Mouse (Mus musculus): ENCODE results near the gene Dmrta1. TPM values are rescaled to one million over a fixed set of nuclear protein-coding genes. Genes with fewer than 3 reads are reported as not detected.

Gene Dmrta1
- polyA plus RNA-seq, 1 experiment from 2014 or later, result 1.5 TPM

- Histone ChIP-seq H3K36me3 (ENCODE audit: control insufficient read depth, insufficient read depth, low read length) (no peaks in the 10 kb centered on the region), H3K9me3 (ENCODE audit: control insufficient read depth, low read depth, low read length) (no peaks in the 10 kb centered on the region), H3K4me3 (ENCODE audit: low read depth, low read length) (no peak overlapping the region), H3K4me2 (replicated peaks; ENCODE audit: low read depth, low read length) (no peak overlapping the region), H3K27me3 (ENCODE audit: control insufficient read depth, insufficient read depth, low read length) (no peaks in the 10 kb centered on the region), H3K27ac (ENCODE audit: low read length) (no peak overlapping the region), H3K4me1 (ENCODE audit: control insufficient read depth, insufficient read depth, low read length) (no peaks in the 10 kb centered on the region), H3K9ac (replicated peaks; ENCODE audit: low read depth, low read length) (no peak overlapping the region)
- no peak for ATAC-seq (ENCODE audit: insufficient number of reproducible peaks, insufficient read depth, low FRiP score, low read depth)
- 77% methylated on average over 2 of the region's 2 CpGs for WGBS
These were observed 15.8 kb upstream of the Dmrta1 start for GRCm38 (mm10) chr4:89663406-89663805.

- Histone ChIP-seq H3K9ac (replicated peaks; ENCODE audit: low read depth, low read length) (no peak overlapping the region), H3K27ac (ENCODE audit: low read length) (no peak overlapping the region), H3K4me1 (ENCODE audit: control insufficient read depth, insufficient read depth, low read length) (no peaks in the 10 kb centered on the region), H3K36me3 (ENCODE audit: control insufficient read depth, insufficient read depth, low read length) (no peaks in the 10 kb centered on the region), H3K27me3 (ENCODE audit: control insufficient read depth, insufficient read depth, low read length) (no peaks in the 10 kb centered on the region), H3K4me3 (ENCODE audit: low read depth, low read length) (no peak overlapping the region), H3K9me3 (ENCODE audit: control insufficient read depth, low read depth, low read length) (no peaks in the 10 kb centered on the region), H3K4me2 (replicated peaks; ENCODE audit: low read depth, low read length) (no peak overlapping the region)
- ATAC-seq (ENCODE audit: insufficient number of reproducible peaks, insufficient read depth, low FRiP score, low read depth), result no peak
- WGBS, result 82% methylated on average over 3 of the region's 3 CpGs
These were observed 4.5 kb upstream of the Dmrta1 start for GRCm38 (mm10) chr4:89674711-89675110.

- Histone ChIP-seq H3K27ac (ENCODE audit: low read length) (no peak overlapping the region), H3K9ac (replicated peaks; ENCODE audit: low read depth, low read length) (no peak overlapping the region), H3K9me3 (ENCODE audit: control insufficient read depth, low read depth, low read length) (no peaks in the 10 kb centered on the region), H3K4me1 (ENCODE audit: control insufficient read depth, insufficient read depth, low read length) (no peaks in the 10 kb centered on the region), H3K36me3 (ENCODE audit: control insufficient read depth, insufficient read depth, low read length) (no peaks in the 10 kb centered on the region), H3K4me2 (replicated peaks; ENCODE audit: low read depth, low read length) (no peak overlapping the region), H3K27me3 (ENCODE audit: control insufficient read depth, insufficient read depth, low read length) (no peaks in the 10 kb centered on the region), H3K4me3 (ENCODE audit: low read depth, low read length) (no peak overlapping the region)
- ATAC-seq (ENCODE audit: insufficient number of reproducible peaks, insufficient read depth, low FRiP score, low read depth), result no peak
- 71% methylated on average over 7 of the region's 7 CpGs for WGBS
These were observed 1.3 kb upstream of the Dmrta1 start for GRCm38 (mm10) chr4:89677903-89678302.

GRCm38 (mm10) chr4:89678713-89679112, 523 bp upstream of the Dmrta1 start:
- WGBS, result 79% methylated on average over 5 of the region's 5 CpGs
- no peaks in the 10 kb centered on the region for H3K27me3 ChIP-seq (ENCODE audit: control insufficient read depth, insufficient read depth, low read length)
- H3K4me3 ChIP-seq (ENCODE audit: low read depth, low read length), result no peak overlapping the region

GRCm38 (mm10) chr4:89687961-89688803, 8.9 kb downstream of the Dmrta1 start:
- ATAC-seq (ENCODE audit: insufficient number of reproducible peaks, insufficient read depth, low FRiP score, low read depth), result peak; percentile 93
- Histone ChIP-seq H3K4me2 (replicated peaks; ENCODE audit: low read depth, low read length) (peak overlapping the region; percentile 81), H3K4me3 (ENCODE audit: low read depth, low read length) (peak overlapping the region; percentile 41), H3K36me3 (ENCODE audit: control insufficient read depth, insufficient read depth, low read length) (no peaks in the 10 kb centered on the region), H3K4me1 (ENCODE audit: control insufficient read depth, insufficient read depth, low read length) (no peaks in the 10 kb centered on the region), H3K9me3 (ENCODE audit: control insufficient read depth, low read depth, low read length) (no peaks in the 10 kb centered on the region), H3K27ac (ENCODE audit: low read length) (no peak overlapping the region), H3K27me3 (ENCODE audit: control insufficient read depth, insufficient read depth, low read length) (peaks cover 19% of the 10 kb centered on the region; the same call in 1 of the 2 replicates), H3K9ac (replicated peaks; ENCODE audit: low read depth, low read length) (peak overlapping the region; percentile 14; the same call in 1 of the 2 replicates)
- under 1% methylated on average over 78 of the region's 78 CpGs for WGBS

More at GRCm38 (mm10) chr4:89678713-89679112, 523 bp upstream of the Dmrta1 start:
- Histone ChIP-seq H3K9ac (replicated peaks; ENCODE audit: low read depth, low read length) (no peak overlapping the region), H3K36me3 (ENCODE audit: control insufficient read depth, insufficient read depth, low read length) (no peaks in the 10 kb centered on the region), H3K9me3 (ENCODE audit: control insufficient read depth, low read depth, low read length) (no peaks in the 10 kb centered on the region), H3K4me1 (ENCODE audit: control insufficient read depth, insufficient read depth, low read length) (no peaks in the 10 kb centered on the region), H3K4me2 (replicated peaks; ENCODE audit: low read depth, low read length) (no peak overlapping the region), H3K27ac (ENCODE audit: low read length) (no peak overlapping the region)
- no peak for ATAC-seq (ENCODE audit: insufficient number of reproducible peaks, insufficient read depth, low FRiP score, low read depth)

GRCm38 (mm10) chr4:89688804-89689497, 9.7 kb downstream of the Dmrta1 start:
- peaks cover 19% of the 10 kb centered on the region; the same call in 1 of the 2 replicates for H3K27me3 ChIP-seq (ENCODE audit: control insufficient read depth, insufficient read depth, low read length)
- 3% methylated on average over 16 of the region's 16 CpGs for WGBS
- no peak for ATAC-seq (ENCODE audit: insufficient number of reproducible peaks, insufficient read depth, low FRiP score, low read depth)

GRCm38 (mm10) chr4:89691936-89692335, 12.7 kb downstream of the Dmrta1 start:
- Histone ChIP-seq H3K27me3 (ENCODE audit: control insufficient read depth, insufficient read depth, low read length) (peaks cover 19% of the 10 kb centered on the region; the same call in 1 of the 2 replicates), H3K4me2 (replicated peaks; ENCODE audit: low read depth, low read length) (no peak overlapping the region), H3K4me3 (ENCODE audit: low read depth, low read length) (no peak overlapping the region), H3K27ac (ENCODE audit: low read length) (no peak overlapping the region), H3K9ac (replicated peaks; ENCODE audit: low read depth, low read length) (no peak overlapping the region), H3K4me1 (ENCODE audit: control insufficient read depth, insufficient read depth, low read length) (no peaks in the 10 kb centered on the region), H3K9me3 (ENCODE audit: control insufficient read depth, low read depth, low read length) (no peaks in the 10 kb centered on the region), H3K36me3 (ENCODE audit: control insufficient read depth, insufficient read depth, low read length) (no peaks in the 10 kb centered on the region)
- WGBS, result 75% methylated on average over 6 of the region's 6 CpGs
- ATAC-seq (ENCODE audit: insufficient number of reproducible peaks, insufficient read depth, low FRiP score, low read depth), result no peak

More at GRCm38 (mm10) chr4:89688804-89689497, 9.7 kb downstream of the Dmrta1 start:
- H3K36me3 ChIP-seq (ENCODE audit: control insufficient read depth, insufficient read depth, low read length), result no peaks in the 10 kb centered on the region
- H3K27ac ChIP-seq (ENCODE audit: low read length), result no peak overlapping the region
- H3K4me2 ChIP-seq (replicated peaks; ENCODE audit: low read depth, low read length), result peak overlapping the region; percentile 81
- no peaks in the 10 kb centered on the region for H3K9me3 ChIP-seq (ENCODE audit: control insufficient read depth, low read depth, low read length)
- peak overlapping the region; percentile 41 for H3K4me3 ChIP-seq (ENCODE audit: low read depth, low read length)
- H3K4me1 ChIP-seq (ENCODE audit: control insufficient read depth, insufficient read depth, low read length), result no peaks in the 10 kb centered on the region
- 0 out of 2 replicates have a peak overlapping the region, but pooled peaks have one; percentile 14 for H3K9ac ChIP-seq (replicated peaks; ENCODE audit: low read depth, low read length)

GRCm38 (mm10) chr4:89692780-89693179, 13.5 kb downstream of the Dmrta1 start:
- ATAC-seq (ENCODE audit: insufficient number of reproducible peaks, insufficient read depth, low FRiP score, low read depth), result no peak
- no peaks in the 10 kb centered on the region for H3K9me3 ChIP-seq (ENCODE audit: control insufficient read depth, low read depth, low read length)
- 28% methylated on average over 1 of the region's 1 CpGs for WGBS
- no peak overlapping the region for H3K27ac ChIP-seq (ENCODE audit: low read length)
- no peak overlapping the region for H3K4me2 ChIP-seq (replicated peaks; ENCODE audit: low read depth, low read length)
- H3K27me3 ChIP-seq (ENCODE audit: control insufficient read depth, insufficient read depth, low read length), result peaks cover 11% of the 10 kb centered on the region; the same call in 1 of the 2 replicates
- H3K4me1 ChIP-seq (ENCODE audit: control insufficient read depth, insufficient read depth, low read length), result no peaks in the 10 kb centered on the region
- no peak overlapping the region for H3K9ac ChIP-seq (replicated peaks; ENCODE audit: low read depth, low read length)
- H3K36me3 ChIP-seq (ENCODE audit: control insufficient read depth, insufficient read depth, low read length), result no peaks in the 10 kb centered on the region
- no peak overlapping the region for H3K4me3 ChIP-seq (ENCODE audit: low read depth, low read length)
